Mouse (Mus musculus) embryonic facial prominence, embryonic 14.5 days (tissue): ENCODE measurements around the gene Inppl1. TPM values are rescaled to one million over a fixed set of nuclear protein-coding genes. Genes with fewer than 3 reads are reported as not detected.
A peak's percentile ranks its signal among the peaks of the same experiment; 100 is the strongest.

Experiments
- ATAC-seq: fragments of 200-750 bp; cut with Nextera tagmentation; 2 replicates; pipeline ENCODE4 v1.8.0; 2017; ENCODE audit warnings: low read depth, moderate number of reproducible peaks, moderate TSS enrichment
- DNase-seq: peaks from one replicate; pipeline ENCODE4 v3.0.0-alpha.2; 2015; ENCODE audit warnings: low spot score
- H3K27ac ChIP-seq: fragments of 300-500 bp; sonication (generic); replicated peaks from 2 replicates; pipeline ENCODE4 v1.5.1; 2014; ENCODE audit warnings: low read depth, mild to moderate bottlenecking, low read length, moderate library complexity
- H3K27me3 ChIP-seq: fragments of 300-500 bp; sonication (generic); replicated peaks from 2 replicates; pipeline ENCODE4 v1.6.1; 2014; ENCODE audit warnings: low read length; ENCODE audit not compliant: control insufficient read depth, insufficient read depth
- H3K36me3 ChIP-seq: fragments of 300-500 bp; sonication (generic); 2 replicates; pipeline ENCODE4 v1.6.1; 2014; ENCODE audit warnings: low read length, mixed read lengths; ENCODE audit not compliant: control insufficient read depth, insufficient read depth
- H3K4me1 ChIP-seq: fragments of 300-500 bp; sonication (generic); 2 replicates; pipeline ENCODE4 v1.6.1; 2014; ENCODE audit warnings: antibody characterized with exemption, low read length; ENCODE audit not compliant: control insufficient read depth, insufficient read depth
- H3K4me2 ChIP-seq: fragments of 300-500 bp; sonication (generic); 2 replicates; pipeline ENCODE4 v1.6.1; 2014; ENCODE audit warnings: low read depth, mild to moderate bottlenecking, low read length, moderate library complexity, mixed read lengths
- H3K4me3 ChIP-seq: fragments of 300-500 bp; sonication (generic); 2 replicates; pipeline ENCODE4 v1.5.1; 2014; ENCODE audit warnings: low read depth, mild to moderate bottlenecking, low read length
- H3K9ac ChIP-seq: fragments of 300-500 bp; sonication (generic); 2 replicates; pipeline ENCODE4 v1.6.1; 2014; ENCODE audit warnings: low read depth, mild to moderate bottlenecking, low read length, moderate library complexity, mixed read lengths
- H3K9me3 ChIP-seq: fragments of 300-500 bp; sonication (generic); 2 replicates; pipeline ENCODE4 v1.6.1; 2016; ENCODE audit warnings: low read length; ENCODE audit not compliant: control insufficient read depth
- WGBS: fragments of 180-500 bp; shearing (Covaris S2); extraction: QIAGEN DNeasy Blood & Tissue Kit; methylation state at CpG from one replicate; pipeline ENCODE4 v1.1.7; 2014; 5-methylcytosine and 5-hydroxymethylcytosine counted together
- polyA plus RNA-seq: library from polyadenylated mRNA; unstranded; fragments of >200 nt; fragmentation: Nextera tagmentation; extraction: Ambion mirVana; gene quantifications from 2 replicates; pipeline ENCODE4 v1.2.1, GENCODE M21; 2014

Gene Inppl1
- polyA plus RNA-seq, 1 experiment from 2014 or later: 34.3 TPM

DNA sequence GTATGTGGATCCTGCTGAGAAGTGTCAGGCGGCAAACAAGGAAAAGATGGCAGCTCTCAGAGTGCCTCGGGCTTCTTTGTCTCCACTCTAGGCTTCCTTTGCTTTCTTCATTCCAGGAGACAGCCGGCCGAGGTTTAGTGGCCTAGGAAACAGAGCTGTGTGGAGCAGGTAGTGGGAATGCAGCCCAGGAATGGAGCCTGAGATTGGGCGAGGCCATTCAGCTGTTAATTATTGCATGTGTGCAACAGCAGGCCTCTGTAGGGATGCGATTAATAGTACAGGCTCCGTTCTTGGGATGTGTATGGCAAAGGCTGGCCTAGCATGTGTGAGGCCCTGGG, 31.1 kb upstream of the Inppl1 start:
- no peak overlapping the region for H3K9ac ChIP-seq
- no peaks in the 10 kb centered on the region for H3K27me3 ChIP-seq
- no peak for DNase-seq
- no peaks in the 10 kb centered on the region for H3K4me1 ChIP-seq
- H3K27ac ChIP-seq: no peak overlapping the region
- no peak overlapping the region for H3K4me3 ChIP-seq
- H3K36me3 ChIP-seq: no peaks in the 10 kb centered on the region
- ATAC-seq: no peak
- no peak overlapping the region for H3K4me2 ChIP-seq
- no peaks in the 10 kb centered on the region for H3K9me3 ChIP-seq
- WGBS: 61% methylated on average over 7 of the region's 7 CpGs

DNA sequence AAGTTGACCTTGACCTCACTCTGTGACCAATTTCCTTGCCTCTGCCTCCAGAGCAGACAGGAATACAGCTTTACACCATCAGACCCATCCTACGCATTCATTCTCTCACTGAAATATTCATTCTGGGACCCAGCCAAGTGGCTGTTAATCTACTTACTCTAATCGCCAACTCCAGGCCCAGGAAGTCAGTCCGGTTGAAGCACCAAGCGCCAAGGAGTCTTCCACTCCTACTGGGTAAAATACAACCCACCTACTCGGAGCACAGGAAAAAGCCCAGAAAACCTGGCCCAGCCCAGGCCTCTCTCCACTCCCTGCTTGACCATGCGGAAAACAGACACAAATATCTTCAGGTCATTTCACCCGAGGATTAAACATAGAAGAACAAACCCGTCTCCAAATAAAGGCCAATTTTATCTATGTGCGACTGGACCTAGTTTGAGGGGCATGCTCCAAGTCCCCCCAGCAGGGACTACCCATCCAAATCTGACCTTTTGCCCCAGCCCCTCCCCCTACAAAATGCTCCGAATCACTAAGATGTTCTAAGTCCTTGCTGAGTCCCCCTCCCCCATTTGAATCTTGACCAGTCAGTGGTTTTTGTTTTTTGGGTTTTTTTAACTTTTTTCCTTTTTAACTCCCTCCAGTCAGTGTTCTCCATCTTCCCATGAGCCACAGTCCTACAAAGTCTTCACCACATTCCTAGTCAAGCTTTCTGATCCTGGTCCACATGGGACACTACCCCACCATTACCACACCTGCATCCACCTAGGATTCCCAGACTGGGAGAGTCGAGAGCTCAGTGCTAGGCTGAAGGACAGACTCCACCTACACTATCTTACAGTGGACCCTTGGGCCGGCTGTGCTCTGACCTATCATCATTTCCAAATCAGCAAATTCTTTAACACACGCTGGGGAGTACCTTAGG, 30.5 kb upstream of the Inppl1 start:
- no peaks in the 10 kb centered on the region for H3K9me3 ChIP-seq
- DNase-seq (peak; percentile 13), ATAC-seq (no peak)
- H3K9ac ChIP-seq: no peak overlapping the region
- no peak overlapping the region for H3K27ac ChIP-seq
- no peaks in the 10 kb centered on the region for H3K4me1 ChIP-seq
- H3K4me3 ChIP-seq: no peak overlapping the region
- H3K36me3 ChIP-seq: no peaks in the 10 kb centered on the region
- H3K4me2 ChIP-seq: no peak overlapping the region
- WGBS: 67% methylated on average over 13 of the region's 13 CpGs
- H3K27me3 ChIP-seq: no peaks in the 10 kb centered on the region

DNA sequence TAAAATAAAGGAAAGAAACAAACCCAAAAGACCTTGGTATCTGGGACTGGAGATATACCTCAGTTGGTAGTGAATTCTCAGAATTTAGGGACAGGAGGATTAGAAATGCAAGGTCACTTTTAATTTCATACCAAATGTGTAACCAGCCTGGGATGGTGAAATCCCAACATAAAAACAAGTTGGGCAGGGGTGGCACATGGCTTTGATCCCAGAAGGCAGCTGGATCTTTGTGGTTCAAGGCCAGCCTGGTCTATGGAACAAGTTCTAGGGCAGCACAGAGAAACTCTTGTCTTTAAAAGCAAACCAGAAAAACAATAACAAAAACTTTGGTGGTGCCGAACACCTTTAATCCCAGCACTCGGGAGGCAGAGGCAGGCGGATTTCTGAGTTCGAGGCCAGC, 29.5 kb upstream of the Inppl1 start:
- Histone ChIP-seq H3K36me3 (no peaks in the 10 kb centered on the region), H3K4me1 (no peaks in the 10 kb centered on the region), H3K4me2 (no peak overlapping the region), H3K4me3 (no peak overlapping the region), H3K9ac (no peak overlapping the region), H3K27ac (no peak overlapping the region), H3K9me3 (no peaks in the 10 kb centered on the region), H3K27me3 (no peaks in the 10 kb centered on the region)
- ATAC-seq (no peak), DNase-seq (no peak)
- WGBS: 95% methylated on average over 4 of the region's 4 CpGs

DNA sequence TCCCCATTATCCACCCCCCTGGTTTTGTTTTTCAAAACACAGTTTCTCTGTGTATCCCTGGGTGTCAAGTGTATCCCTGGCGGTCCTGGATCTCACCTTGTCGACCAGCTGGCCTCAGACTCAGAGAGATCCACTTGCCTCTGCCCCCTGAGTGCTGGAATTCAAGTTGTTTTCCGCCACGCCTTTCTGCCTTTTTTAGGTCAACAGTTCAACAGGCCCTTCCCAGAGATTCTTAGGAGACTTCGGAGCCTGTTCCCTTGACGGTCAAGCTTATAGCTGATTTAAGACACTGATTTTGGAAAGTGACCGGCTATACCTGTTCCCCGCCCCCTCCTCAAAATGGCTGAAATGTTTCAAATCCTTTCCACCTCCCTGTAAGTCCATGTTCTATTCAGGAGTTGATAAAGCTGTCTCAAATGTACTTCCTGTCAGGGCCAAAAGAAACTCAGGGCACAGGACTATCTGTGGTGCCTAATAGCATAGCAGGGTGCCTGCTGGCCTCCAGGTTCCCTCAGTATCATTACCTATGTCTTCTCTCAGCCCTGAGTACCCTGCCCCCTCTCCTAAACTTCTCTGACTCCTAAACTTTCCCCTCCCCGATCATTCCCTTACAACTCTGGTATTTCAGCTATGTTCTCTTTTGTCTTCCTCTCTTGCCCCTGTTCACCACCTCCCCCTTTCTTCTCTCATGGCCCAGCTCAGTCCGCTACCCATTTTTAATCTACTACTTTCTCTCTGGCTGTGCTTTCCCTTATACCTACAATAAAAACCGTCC, 28.6 kb upstream of the Inppl1 start:
- no peaks in the 10 kb centered on the region for H3K4me1 ChIP-seq
- ATAC-seq (no peak), DNase-seq (no peak)
- H3K9me3 ChIP-seq: no peaks in the 10 kb centered on the region
- no peak overlapping the region for H3K4me2 ChIP-seq
- no peaks in the 10 kb centered on the region for H3K27me3 ChIP-seq
- no peaks in the 10 kb centered on the region for H3K36me3 ChIP-seq
- no peak overlapping the region for H3K4me3 ChIP-seq
- no peak overlapping the region for H3K27ac ChIP-seq
- no peak overlapping the region for H3K9ac ChIP-seq
- WGBS: 82% methylated on average over 11 of the region's 11 CpGs

DNA sequence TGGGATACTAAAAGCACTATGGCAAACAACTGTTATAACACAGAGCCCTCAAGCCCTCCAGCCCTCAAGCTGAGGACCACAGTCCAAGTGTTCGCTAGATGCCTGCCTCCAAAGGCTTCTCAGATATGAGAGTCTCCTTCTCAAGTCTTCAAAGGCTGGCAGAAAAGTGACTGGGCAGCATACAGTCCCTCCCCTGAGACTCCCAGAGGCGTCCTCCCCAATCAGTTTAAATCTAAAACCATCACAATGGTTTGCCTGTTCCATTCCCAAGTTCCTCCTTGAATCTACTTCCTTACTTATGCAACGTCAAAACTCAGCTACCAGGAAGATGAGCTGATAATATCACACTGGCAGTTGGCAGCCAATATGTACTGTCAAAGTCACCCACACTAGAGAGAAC, 25.4 kb upstream of the Inppl1 start, which contains the start of gene Anapc15:
Anapc15 (plus strand) TSS at position 301 of the 400 bp plus-strand sequence.
- WGBS: 60% methylated on average over 3 of the region's 3 CpGs
- Histone ChIP-seq H3K27ac (no peak within 1 kb of the TSS), H3K9ac (no peak within 1 kb of the TSS), H3K36me3 (no peaks in the 10 kb centered on the region), H3K4me2 (no peak within 1 kb of the TSS), H3K4me3 (no peak within 1 kb of the TSS), H3K9me3 (no peaks in the 10 kb centered on the region), H3K4me1 (no peaks in the 10 kb centered on the region), H3K27me3 (no peaks in the 10 kb centered on the region)
- ATAC-seq (no peak), DNase-seq (no peak)

DNA sequence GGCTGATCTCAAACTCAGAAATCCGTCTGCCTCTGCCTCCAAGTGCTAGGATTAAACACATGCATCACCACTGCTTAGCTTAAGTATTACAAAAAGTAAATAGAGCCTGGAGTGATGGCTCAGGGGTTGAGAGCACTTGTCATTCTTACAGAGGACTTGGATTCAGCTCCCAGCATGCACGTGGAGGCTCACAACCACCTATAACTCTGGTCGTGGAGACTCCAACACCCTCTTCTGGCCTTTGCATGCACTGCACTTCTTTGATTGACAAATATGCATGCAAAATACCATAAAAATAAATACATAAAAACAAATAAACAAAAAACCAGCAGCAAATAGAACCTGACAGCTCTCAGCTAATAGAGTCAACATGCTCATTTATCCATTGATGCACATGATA, 24.3 kb upstream of the Inppl1 start:
- Histone ChIP-seq H3K36me3 (no peaks in the 10 kb centered on the region), H3K27ac (no peak overlapping the region), H3K9ac (no peak overlapping the region), H3K4me3 (no peak overlapping the region), H3K4me1 (no peaks in the 10 kb centered on the region), H3K9me3 (no peaks in the 10 kb centered on the region), H3K27me3 (no peaks in the 10 kb centered on the region), H3K4me2 (no peak overlapping the region)
- no peak for DNase-seq
- 67% methylated on average over 3 of the region's 3 CpGs for WGBS
- ATAC-seq: no peak

DNA sequence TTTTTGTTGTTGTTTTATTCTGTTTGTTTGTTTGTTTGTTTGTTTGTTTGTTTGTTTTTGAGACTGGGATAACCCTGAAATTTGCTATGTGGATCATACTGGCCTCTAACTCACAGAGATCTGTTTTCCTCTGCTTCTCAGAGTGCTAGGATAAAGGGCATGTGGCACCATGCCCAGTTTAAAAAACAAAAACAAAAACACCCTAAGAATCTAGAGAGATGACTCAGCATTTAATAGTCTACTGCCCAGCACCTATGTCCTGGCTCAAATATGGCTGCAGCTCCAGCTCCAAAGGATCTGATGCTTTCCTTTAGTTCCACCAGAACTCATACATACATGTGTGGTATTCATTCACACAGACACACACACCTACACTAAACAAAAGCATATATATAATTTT, 22.9 kb upstream of the Inppl1 start:
- ATAC-seq: no peak
- Histone ChIP-seq H3K36me3 (no peaks in the 10 kb centered on the region), H3K27me3 (no peaks in the 10 kb centered on the region)

DNA sequence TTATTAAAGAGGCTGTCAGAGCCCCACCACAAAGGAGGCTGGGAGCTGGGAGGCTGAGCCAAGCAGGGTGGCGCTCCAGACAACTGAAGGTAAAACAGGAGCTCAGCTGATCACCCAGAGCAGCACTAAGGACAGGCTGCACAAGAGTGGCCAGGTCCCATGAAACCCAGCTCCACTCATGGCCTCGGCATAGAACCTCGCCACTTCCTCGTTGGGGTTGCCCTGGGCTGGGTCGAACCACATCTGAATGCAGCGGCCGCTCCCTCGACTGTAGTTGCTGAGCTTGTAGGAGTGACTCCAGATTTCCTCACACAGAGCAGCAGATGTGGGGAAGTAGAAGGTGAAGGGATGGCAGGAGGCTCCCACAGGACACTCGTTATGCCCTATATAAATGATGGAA, 20.3 kb upstream of the Inppl1 start:
- Histone ChIP-seq H3K4me1 (no peaks in the 10 kb centered on the region), H3K4me2 (no peak overlapping the region), H3K9me3 (no peaks in the 10 kb centered on the region), H3K27me3 (no peaks in the 10 kb centered on the region), H3K4me3 (no peak overlapping the region), H3K27ac (no peak overlapping the region), H3K9ac (no peak overlapping the region), H3K36me3 (no peaks in the 10 kb centered on the region)
- DNase-seq: no peak
- 59% methylated on average over 9 of the region's 9 CpGs for WGBS
- ATAC-seq: no peak

More for the DNA sequence above, 22.9 kb upstream of the Inppl1 start:
- DNase-seq: no peak
- Histone ChIP-seq H3K9me3 (no peaks in the 10 kb centered on the region), H3K4me3 (no peak overlapping the region), H3K4me2 (no peak overlapping the region), H3K9ac (no peak overlapping the region), H3K4me1 (no peaks in the 10 kb centered on the region), H3K27ac (no peak overlapping the region)
